Mouse (Mus musculus): ENCODE measurements around the gene Ubl4b.

GRCm38 (mm10) chr3:107594662-107595263 lies 39.9 kb upstream of the Ubl4b start, which contains the start of gene Alx3:
- TF ChIP-seq MYOG (IDR thresholded peaks at IDR 0.05; ENCODE audit: control insufficient read depth in 1 of 3, insufficient read depth in 1 of 3, insufficient read length in 2 of 3, low read depth in 2 of 3) = no peak
- TF ChIP-seq POLR2A (IDR thresholded peaks at IDR 0.05; ENCODE audit: insufficient read length, low read depth) = no peak

All from myocyte (in vitro differentiated cells).